8 mouse cellular contexts compared by ENCODE assay signal in genomic region chr1:191223930-191224301, GRCm38 (mm10). TPM values are rescaled to one million over a fixed set of nuclear protein-coding genes. Genes with fewer than 3 reads are reported as not detected.
DNase-seq lines count a peak whose midpoint lies in the region; ATAC-seq and TF ChIP-seq lines count a peak whose summit lies in the region.

No protein-coding gene starts in this region.

- peak overlapping the region; percentile 69 for H3K9ac ChIP-seq in limb, embryonic 11.5 days (ENCODE audit: low read length)
- peak overlapping the region; percentile 74 for H3K9ac ChIP-seq in neural tube, embryonic 14.5 days (replicated peaks; ENCODE audit: low read depth, low read length)

- TF ChIP-seq CTCF in cerebellum, adult 2 months (IDR thresholded peaks at IDR 0.05; ENCODE audit: borderline replicate concordance, insufficient read depth, low read depth, low read length): no peak

- H3K4me2 ChIP-seq in limb, embryonic 11.5 days (ENCODE audit: low read depth, severe bottlenecking): peak overlapping the region; percentile 97
- H3K4me2 ChIP-seq in neural tube, embryonic 14.5 days (ENCODE audit: low read depth, low read length): peak overlapping the region; percentile 94

- peak overlapping the region; percentile 89 for H3K4me3 ChIP-seq in cerebellum, adult 2 months (replicated peaks; ENCODE audit: insufficient read depth, low read depth, low read length)
- peak overlapping the region; percentile 71 for H3K4me3 ChIP-seq in limb, embryonic 11.5 days (ENCODE audit: low read depth, low read length)
- H3K4me3 ChIP-seq in neural tube, embryonic 14.5 days (ENCODE audit: low read depth, low read length): peak overlapping the region; percentile 65

- H3K4me1 ChIP-seq in cerebellum, adult 2 months (ENCODE audit: control insufficient read depth, insufficient read depth, low read length): peaks cover 11% of the 10 kb centered on the region
- H3K4me1 ChIP-seq in limb, embryonic 11.5 days (ENCODE audit: control insufficient read depth, insufficient read depth, low read length): peaks cover 6% of the 10 kb centered on the region; the same call in 1 of the 2 replicates
- peaks cover 10% of the 10 kb centered on the region for H3K4me1 ChIP-seq in neural tube, embryonic 14.5 days (ENCODE audit: control insufficient read depth, insufficient read depth, low read length)

- H3K9me3 ChIP-seq in limb, embryonic 11.5 days (ENCODE audit: control insufficient read depth, low read length): no peaks in the 10 kb centered on the region
- no peaks in the 10 kb centered on the region for H3K9me3 ChIP-seq in neural tube, embryonic 14.5 days (ENCODE audit: control insufficient read depth, low read length)

- 8% methylated on average over 10 of the region's 10 CpGs for WGBS in cerebellum, adult 2 months
- WGBS in limb, embryonic 11.5 days: 59% methylated on average over 10 of the region's 10 CpGs
- WGBS in neural tube, embryonic 14.5 days: 55% methylated on average over 10 of the region's 10 CpGs

- peak; percentile 42 for ATAC-seq in limb, embryonic 11.5 days (ENCODE audit: insufficient number of reproducible peaks, low FRiP score, low TSS enrichment, low read depth)
- ATAC-seq in neural tube, embryonic 14.5 days (ENCODE audit: low read depth): peak; percentile 85

- DNase-seq in cerebellum, adult 2 months: no peak
- DNase-seq in cerebellum, adult 11-12 months: no peak
- DNase-seq in thymus, adult 18-20 months: peak; percentile 19 to 41
- no peak for DNase-seq in thymus, postnatal 10 days (ENCODE audit: low spot score in 2 of 2)
- DNase-seq in limb, embryonic 11.5 days (ENCODE audit: low spot score): no peak
- DNase-seq in kidney, postnatal 14 days: no peak
- no peak for DNase-seq in gastrocnemius, postnatal 25 days

- H3K27me3 ChIP-seq in cerebellum, adult 2 months (ENCODE audit: control insufficient read depth, insufficient read depth, low read length): no peaks in the 10 kb centered on the region
- no peaks in the 10 kb centered on the region for H3K27me3 ChIP-seq in limb, embryonic 11.5 days (ENCODE audit: control insufficient read depth, insufficient read depth, low read length)
- no peaks in the 10 kb centered on the region for H3K27me3 ChIP-seq in neural tube, embryonic 14.5 days (ENCODE audit: control insufficient read depth, insufficient read depth, low read length)

- no peaks in the 10 kb centered on the region for H3K36me3 ChIP-seq in limb, embryonic 11.5 days (ENCODE audit: control insufficient read depth, insufficient read depth, low read length)
- H3K36me3 ChIP-seq in neural tube, embryonic 14.5 days (ENCODE audit: control insufficient read depth, insufficient read depth, low read length): no peaks in the 10 kb centered on the region

- peak overlapping the region; percentile 79 for H3K27ac ChIP-seq in cerebellum, adult 2 months (ENCODE audit: insufficient read depth, low read length)
- H3K27ac ChIP-seq in limb, embryonic 11.5 days (replicated peaks; ENCODE audit: low read depth, low read length): no peak overlapping the region
- no peak overlapping the region for H3K27ac ChIP-seq in neural tube, embryonic 14.5 days (ENCODE audit: low read depth, low read length)

- TF ChIP-seq POLR2A in cerebellum, adult 2 months (IDR thresholded peaks at IDR 0.05; ENCODE audit: borderline replicate concordance, insufficient read depth, low read length): no peak

RNA-seq across cellular contexts. Expression of gene Atf3, which starts 6.1 kb away (rescaled TPM):
- 1.00 and 1.1 TPM in 2 replicates for polyA plus RNA-seq in cerebellum, adult 2 months (2012; rRNA removed)
- 2.2 and 2.3 TPM in 2 replicates for polyA plus RNA-seq in limb, embryonic 11.5 days (2014; fragmentation: Nextera tagmentation; extraction: Ambion mirVana)
- 0.66 and 1.7 TPM in 2 replicates for polyA plus RNA-seq in neural tube, embryonic 14.5 days (2014; fragmentation: Nextera tagmentation; extraction: Ambion mirVana)
- 10 to 100 TPM in 1 of 2 experiments, 1 to 10 TPM in 1; 7.0 to 12.6 TPM for total RNA-seq in gastrocnemius, postnatal 25 days (2021)

RNA-seq across cellular contexts. Expression of gene Fam71a, which starts 59.3 kb away (rescaled TPM):
- not detected in 2 replicates for polyA plus RNA-seq in cerebellum, adult 2 months (2012; rRNA removed)
- not detected in 2 replicates for polyA plus RNA-seq in limb, embryonic 11.5 days (2014; fragmentation: Nextera tagmentation; extraction: Ambion mirVana)
- not detected in 2 replicates for polyA plus RNA-seq in neural tube, embryonic 14.5 days (2014; fragmentation: Nextera tagmentation; extraction: Ambion mirVana)
- total RNA-seq in gastrocnemius, postnatal 25 days (2021): not detected

Comparison
In these comparisons a context has a peak if more than half of its experiments do, and no peak if none do; other contexts are left out.
1. DNase-seq: peak in thymus, adult 18-20 months (2 of 2); none in cerebellum, adult 2 months (0 of 2), cerebellum, adult 11-12 months (single experiment), thymus, postnatal 10 days (0 of 2), limb, embryonic 11.5 days (single experiment), kidney, postnatal 14 days (single experiment) and gastrocnemius, postnatal 25 days (single experiment).
2. Peak in every context shown above with its lines, with median percentiles within 50 percentile points of each other: H3K4me3 ChIP-seq.